Comparison of ENCODE assay signal across 33 mouse cellular contexts in the genomic region with DNA sequence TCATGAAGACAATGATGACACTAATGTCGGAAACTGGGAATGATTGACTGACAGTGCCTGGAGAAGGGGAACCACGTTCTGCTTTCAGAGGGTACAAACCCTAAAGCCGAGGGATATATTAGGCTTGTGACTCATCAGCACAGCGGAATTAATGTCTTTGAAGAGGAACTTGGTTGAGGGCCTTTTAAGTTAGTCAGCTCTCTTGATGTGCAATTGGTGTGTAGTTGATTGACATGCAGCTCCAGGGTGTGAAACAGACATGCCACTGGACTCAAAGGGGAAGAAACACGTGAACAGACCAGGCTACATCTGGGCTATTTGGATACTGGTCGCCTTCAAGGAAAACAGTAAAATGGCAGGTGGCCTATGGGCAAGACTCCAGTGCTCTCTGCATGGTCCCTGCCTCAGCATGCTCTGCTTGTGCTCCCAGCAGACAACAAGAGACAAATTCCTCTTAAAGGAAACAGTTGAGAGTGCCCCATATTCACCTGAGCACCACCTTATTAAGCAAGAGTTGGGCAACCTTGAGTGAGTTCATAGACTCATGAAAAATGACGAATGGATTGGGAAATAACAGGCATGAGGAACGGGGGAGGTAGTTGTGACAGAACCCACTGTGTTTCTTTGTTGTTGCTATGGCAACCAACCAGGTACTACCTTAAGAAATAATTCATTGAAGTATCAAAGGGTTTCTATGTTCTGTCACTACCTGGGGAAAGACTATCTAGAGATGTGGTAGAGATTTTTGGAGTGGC. TPM values are rescaled to one million over a fixed set of nuclear protein-coding genes. Genes with fewer than 3 reads are reported as not detected.
A peak's percentile ranks its signal among the peaks of the same experiment; 100 is the strongest.
DNase-seq lines count a peak whose midpoint lies in the region; ATAC-seq lines count a peak whose summit lies in the region.
"Had no signal": no experiment of that assay in that cellular context is flagged by ENCODE, and none has a peak within 500 bp of the region (broad histone marks: within the 10 kb centered on the region; RNA-seq: fewer than 3 reads in every experiment).

No protein-coding gene starts in this region.

- H3K27me3 ChIP-seq in heart, embryonic 11.5 days (ENCODE audit: control insufficient read depth, insufficient read depth, low read length): peaks cover 2% of the 10 kb centered on the region; the same call in 1 of the 2 replicates
- H3K27me3 ChIP-seq: hindbrain, embryonic 13.5 days; limb, embryonic 15.5 days; liver, embryonic 15.5 days had no signal

- no peaks in the 10 kb centered on the region for H3K9me3 ChIP-seq in heart, embryonic 11.5 days (replicated peaks; ENCODE audit: control insufficient read depth, low read length)
- H3K9me3 ChIP-seq: forebrain, embryonic 10.5 days; hindbrain, embryonic 13.5 days; limb, embryonic 15.5 days; liver, embryonic 15.5 days had no signal

- no peak overlapping the region for H3K4me3 ChIP-seq in heart, embryonic 11.5 days (ENCODE audit: low read depth, low read length)
- H3K4me3 ChIP-seq: forebrain, embryonic 10.5 days; hindbrain, embryonic 13.5 days; limb, embryonic 15.5 days; liver, embryonic 15.5 days had no signal

- no peak overlapping the region for H3K4me2 ChIP-seq in heart, embryonic 11.5 days
- H3K4me2 ChIP-seq: hindbrain, embryonic 13.5 days; limb, embryonic 15.5 days; liver, embryonic 15.5 days; midbrain, embryonic 11.5 days had no signal

- peak; percentile 94 for DNase-seq in heart, adult 11 months
- peak; percentile 6 to 24 for DNase-seq in monocyte, adult 2 months (ENCODE audit: low read depth in 1 of 2, low spot score in 2 of 2)
- peak; percentile 55 for DNase-seq in lung, postnatal 25 days (ENCODE audit: low spot score)
- DNase-seq in frontal cortex, postnatal 14 days (ENCODE audit: low spot score in 2 of 2): no peak
- DNase-seq: adrenal gland, adult 2 months; B cell, adult 2 months; cerebellum, adult 2 months; cerebellum, postnatal 36 days; heart, postnatal 36 days; kidney, adult 18-20 months; left cerebral cortex, postnatal 4 days; right cerebral cortex, postnatal 14 days had no signal

- no peak overlapping the region for H3K27ac ChIP-seq in heart, embryonic 11.5 days (ENCODE audit: low read depth, low read length)
- H3K27ac ChIP-seq: forebrain, embryonic 10.5 days; hindbrain, embryonic 13.5 days; kidney, postnatal 0 days; limb, embryonic 15.5 days; liver, embryonic 15.5 days had no signal

- no peaks in the 10 kb centered on the region for H3K4me1 ChIP-seq in heart, embryonic 11.5 days (ENCODE audit: control insufficient read depth, insufficient read depth, low read length)
- H3K4me1 ChIP-seq: forebrain, embryonic 10.5 days; hindbrain, embryonic 13.5 days; limb, embryonic 15.5 days; liver, embryonic 15.5 days had no signal

- H3K36me3 ChIP-seq in heart, embryonic 11.5 days (ENCODE audit: control insufficient read depth, insufficient read depth, low read length): no peaks in the 10 kb centered on the region
- H3K36me3 ChIP-seq: forebrain, embryonic 10.5 days; G1E; hindbrain, embryonic 13.5 days; limb, embryonic 15.5 days; liver, embryonic 15.5 days had no signal

- H3K9ac ChIP-seq in heart, embryonic 11.5 days (ENCODE audit: low read depth, low read length): no peak overlapping the region
- H3K9ac ChIP-seq: hindbrain, embryonic 13.5 days; limb, embryonic 15.5 days; liver, embryonic 15.5 days had no signal

- 73% methylated on average over 8 of the region's 8 CpGs for WGBS in heart, embryonic 11.5 days (ENCODE audit: insufficient replicate concordance)

- no peak for ATAC-seq in heart, embryonic 11.5 days (replicated peaks; ENCODE audit: insufficient number of reproducible peaks, low FRiP score, low TSS enrichment)
- no peak for ATAC-seq in monocyte, adult 5-6 weeks (replicated peaks; ENCODE audit: insufficient number of reproducible peaks, low FRiP score, low TSS enrichment, poor library complexity, severe bottlenecking)
- ATAC-seq in inflammation-experienced regulatory T-cells, adult 6 months: no peak
- ATAC-seq: Patski had no signal

RNA-seq across cellular contexts. Expression of a gene that starts 9.7 kb away (rescaled TPM):
- not detected in 2 replicates for polyA plus RNA-seq in heart, embryonic 11.5 days (2014; fragmentation: Nextera tagmentation; extraction: Ambion mirVana)
- not detected in 3 replicates for total RNA-seq in monocyte, adult 5-6 weeks (2017)
- under 1 TPM in 1 of 3 experiments, not detected in 2; 0.11 TPM for polyA plus RNA-seq in inflammation-experienced regulatory T-cells, adult 6 months (2017; shearing (Covaris generic))
- total RNA-seq: adrenal gland, adult 2 months; adrenal gland, postnatal 4 days; CH12.LX; gastrocnemius, adult 18-20 months; heart, postnatal 36 days; left cerebral cortex, adult 8-10 months; left cerebral cortex, postnatal 4 days had no signal
- polyA plus RNA-seq: adrenal gland, adult 2 months; cerebellum, adult 2 months; forebrain, embryonic 10.5 days; G1E; large intestine, adult 2 months; liver, embryonic 15.5 days; midbrain, embryonic 11.5 days; Patski had no signal

RNA-seq across cellular contexts. Expression of a gene that starts 20.6 kb away (rescaled TPM):
- polyA plus RNA-seq in heart, embryonic 11.5 days (2014; fragmentation: Nextera tagmentation; extraction: Ambion mirVana): 0.16 TPM in 1 of 2 replicates, not detected in the other
- total RNA-seq in monocyte, adult 5-6 weeks (2017): not detected in 3 replicates
- polyA plus RNA-seq in inflammation-experienced regulatory T-cells, adult 6 months (2017; shearing (Covaris generic)): not detected
- total RNA-seq: adrenal gland, adult 2 months; CH12.LX; G1E; gastrocnemius, adult 18-20 months; gastrocnemius, postnatal 4 days; heart, postnatal 36 days; left cerebral cortex, adult 8-10 months; left cerebral cortex, postnatal 4 days; midbrain, postnatal 0 days; neutrophil, adult 5-6 weeks had no signal
- polyA plus RNA-seq: adrenal gland, adult 2 months; G1E; heart, embryonic 14.5 days; hindbrain, embryonic 13.5 days; kidney, postnatal 0 days; liver, embryonic 15.5 days had no signal

RNA-seq across cellular contexts. Expression of a gene that starts 32.9 kb away (rescaled TPM):
- not detected in 2 replicates for polyA plus RNA-seq in heart, embryonic 11.5 days (2014; fragmentation: Nextera tagmentation; extraction: Ambion mirVana)
- total RNA-seq in monocyte, adult 5-6 weeks (2017): not detected in 3 replicates
- not detected for polyA plus RNA-seq in inflammation-experienced regulatory T-cells, adult 6 months (2017; shearing (Covaris generic))
- total RNA-seq: adrenal gland, adult 2 months; adrenal gland, postnatal 4 days; CH12.LX; G1E; gastrocnemius, adult 18-20 months; gastrocnemius, postnatal 4 days; heart, postnatal 36 days; layer of hippocampus, postnatal 10 days; left cerebral cortex, adult 8-10 months; left cerebral cortex, postnatal 4 days; midbrain, postnatal 0 days; neutrophil, adult 5-6 weeks had no signal
- polyA plus RNA-seq: adrenal gland, adult 2 months; cerebellum, adult 2 months; forebrain, embryonic 10.5 days; G1E; heart, embryonic 14.5 days; hindbrain, embryonic 13.5 days; kidney, postnatal 0 days; large intestine, adult 2 months; limb, embryonic 15.5 days; liver, embryonic 15.5 days; midbrain, embryonic 11.5 days; midbrain, postnatal 0 days; Patski had no signal

RNA-seq across cellular contexts. Expression of a gene that starts 44.6 kb away (rescaled TPM):
- polyA plus RNA-seq in heart, embryonic 11.5 days (2014; fragmentation: Nextera tagmentation; extraction: Ambion mirVana): not detected in 2 replicates
- total RNA-seq in monocyte, adult 5-6 weeks (2017): not detected in 3 replicates
- polyA plus RNA-seq in inflammation-experienced regulatory T-cells, adult 6 months (2017; shearing (Covaris generic)): not detected
- total RNA-seq: adrenal gland, adult 2 months; adrenal gland, postnatal 4 days; CH12.LX; G1E; gastrocnemius, adult 18-20 months; gastrocnemius, postnatal 4 days; heart, postnatal 36 days; layer of hippocampus, postnatal 10 days; left cerebral cortex, adult 8-10 months; left cerebral cortex, postnatal 4 days; midbrain, postnatal 0 days; neutrophil, adult 5-6 weeks had no signal
- polyA plus RNA-seq: adrenal gland, adult 2 months; cerebellum, adult 2 months; forebrain, embryonic 10.5 days; G1E; heart, embryonic 14.5 days; hindbrain, embryonic 13.5 days; kidney, postnatal 0 days; large intestine, adult 2 months; limb, embryonic 15.5 days; liver, embryonic 15.5 days; midbrain, embryonic 11.5 days; midbrain, postnatal 0 days; Patski had no signal

RNA-seq across cellular contexts. Expression of a gene that starts 50.8 kb away (rescaled TPM):
- not detected in 2 replicates for polyA plus RNA-seq in heart, embryonic 11.5 days (2014; fragmentation: Nextera tagmentation; extraction: Ambion mirVana)
- total RNA-seq in monocyte, adult 5-6 weeks (2017): not detected in 3 replicates
- polyA plus RNA-seq in inflammation-experienced regulatory T-cells, adult 6 months (2017; shearing (Covaris generic)): not detected
- total RNA-seq: adrenal gland, adult 2 months; adrenal gland, postnatal 4 days; CH12.LX; gastrocnemius, adult 18-20 months; gastrocnemius, postnatal 4 days; heart, postnatal 36 days; layer of hippocampus, postnatal 10 days; left cerebral cortex, adult 8-10 months; left cerebral cortex, postnatal 4 days; midbrain, postnatal 0 days; neutrophil, adult 5-6 weeks had no signal
- polyA plus RNA-seq: adrenal gland, adult 2 months; cerebellum, adult 2 months; forebrain, embryonic 10.5 days; G1E; heart, embryonic 14.5 days; kidney, postnatal 0 days; liver, embryonic 15.5 days; midbrain, embryonic 11.5 days; midbrain, postnatal 0 days; Patski had no signal

Comparison
In these comparisons a context has a peak if more than half of its experiments do, and no peak if none do; other contexts are left out.
1. DNase-seq: peak in heart, adult 11 months (single experiment), monocyte, adult 2 months (2 of 2) and lung, postnatal 25 days (single experiment); none in frontal cortex, postnatal 14 days (0 of 2).